Mouse (Mus musculus) neural tube, embryonic 14.5 days (tissue): ENCODE results near the gene Ptpa. TPM values are rescaled to one million over a fixed set of nuclear protein-coding genes. Genes with fewer than 3 reads are reported as not detected.

Experiments used
- ATAC-seq: fragments of 200-750 bp; cut with Nextera tagmentation; 2 replicates; pipeline ENCODE4 v1.8.0; 2017; ENCODE audit warnings: low read depth, mild to moderate bottlenecking, moderate TSS enrichment, moderate library complexity
- H3K27ac ChIP-seq: fragments of 300-500 bp; sonication (generic); 2 replicates; pipeline ENCODE4 v1.5.1; 2014; ENCODE audit warnings: low read depth, mild to moderate bottlenecking, control low read depth, low read length, moderate library complexity, mixed read lengths
- H3K27me3 ChIP-seq: fragments of 300-500 bp; sonication (generic); 2 replicates; pipeline ENCODE4 v1.6.1; 2014; ENCODE audit warnings: low read length; ENCODE audit not compliant: control insufficient read depth, insufficient read depth
- H3K36me3 ChIP-seq: fragments of 300-500 bp; sonication (generic); 2 replicates; pipeline ENCODE4 v1.6.1; 2014; ENCODE audit warnings: low read length, mixed read lengths; ENCODE audit not compliant: control insufficient read depth, insufficient read depth
- H3K4me1 ChIP-seq: fragments of 300-500 bp; sonication (generic); 2 replicates; pipeline ENCODE4 v1.6.1; 2014; ENCODE audit warnings: low read length; ENCODE audit not compliant: control insufficient read depth, insufficient read depth
- H3K4me2 ChIP-seq: fragments of 300-500 bp; sonication (generic); 2 replicates; pipeline ENCODE4 v1.6.1; 2014; ENCODE audit warnings: mild to moderate bottlenecking, low read depth, low read length, control low read depth
- H3K4me3 ChIP-seq: fragments of 300-500 bp; sonication (generic); 2 replicates; pipeline ENCODE4 v1.5.1; 2014; ENCODE audit warnings: low read depth, low read length, control low read depth, mixed read lengths
- H3K9ac ChIP-seq: fragments of 300-500 bp; sonication (generic); replicated peaks from 2 replicates; pipeline ENCODE4 v1.6.1; 2014; ENCODE audit warnings: low read depth, mild to moderate bottlenecking, control low read depth, low read length, mixed read lengths
- H3K9me3 ChIP-seq: fragments of 300-500 bp; sonication (generic); 2 replicates; pipeline ENCODE4 v1.6.1; 2016; ENCODE audit warnings: low read length; ENCODE audit not compliant: control insufficient read depth
- WGBS: fragments of 180-500 bp; shearing (Covaris S2); extraction: QIAGEN DNeasy Blood & Tissue Kit; methylation state at CpG from one replicate; pipeline ENCODE4 v1.1.7; 2014; 5-methylcytosine and 5-hydroxymethylcytosine counted together
- polyA plus RNA-seq: library from polyadenylated mRNA; unstranded; fragments of >200 nt; fragmentation: Nextera tagmentation; extraction: Ambion mirVana; gene quantifications from 2 replicates; pipeline ENCODE4 v1.2.1, GENCODE M21; 2014

Gene Ptpa
- polyA plus RNA-seq, 1 experiment from 2014 or later: 70.7 TPM

DNA sequence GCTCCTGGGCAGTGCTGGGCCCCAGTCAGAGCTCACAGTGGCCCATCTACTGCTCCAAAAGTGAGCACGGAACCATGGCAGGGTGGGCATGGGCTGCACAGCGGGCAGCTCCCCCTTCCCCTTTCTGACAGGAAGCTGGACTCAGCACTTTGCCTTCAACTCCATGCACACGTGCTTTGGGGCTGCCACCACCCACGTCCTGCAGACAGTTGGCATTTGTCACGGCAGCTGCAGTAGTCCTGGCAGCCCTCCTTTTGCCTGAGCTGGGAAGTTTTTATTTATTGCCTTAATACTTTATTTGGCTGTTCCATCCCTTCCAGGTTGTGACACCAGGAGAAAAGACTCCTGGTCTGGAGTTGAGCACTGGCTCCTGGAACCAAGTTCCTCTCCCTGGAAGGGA lies 31.0 kb upstream of the Ptpa start:
- Histone ChIP-seq H3K4me1 (no peaks in the 10 kb centered on the region), H3K4me2 (no peak overlapping the region), H3K27me3 (no peaks in the 10 kb centered on the region), H3K4me3 (no peak overlapping the region), H3K9ac (no peak overlapping the region), H3K36me3 (peaks cover 17% of the 10 kb centered on the region), H3K9me3 (no peaks in the 10 kb centered on the region), H3K27ac (no peak overlapping the region)
- WGBS: 77% methylated on average over 5 of the region's 5 CpGs
- ATAC-seq: no peak

- no peak overlapping the region for H3K9ac ChIP-seq
- 81% methylated on average over 4 of the region's 4 CpGs for WGBS
- ATAC-seq: no peak
- H3K4me2 ChIP-seq: no peak overlapping the region
- no peaks in the 10 kb centered on the region for H3K27me3 ChIP-seq
- peaks cover 12% of the 10 kb centered on the region; the same call in 1 of the 2 replicates for H3K36me3 ChIP-seq
- H3K27ac ChIP-seq: no peak overlapping the region
- no peak overlapping the region for H3K4me3 ChIP-seq
- no peaks in the 10 kb centered on the region for H3K4me1 ChIP-seq
- H3K9me3 ChIP-seq: no peaks in the 10 kb centered on the region
Measured at GRCm38 (mm10) chr2:30385591-30385990, 30.2 kb upstream of the Ptpa start.

GRCm38 (mm10) chr2:30386913-30387312 lies 28.9 kb upstream of the Ptpa start:
- WGBS: 80% methylated on average over 9 of the region's 9 CpGs

GRCm38 (mm10) chr2:30389000-30389399 lies 26.8 kb upstream of the Ptpa start:
- Histone ChIP-seq H3K27ac (no peak overlapping the region), H3K4me3 (no peak overlapping the region), H3K27me3 (no peaks in the 10 kb centered on the region), H3K4me2 (no peak overlapping the region), H3K9ac (no peak overlapping the region), H3K36me3 (peaks cover 6% of the 10 kb centered on the region; the same call in 1 of the 2 replicates), H3K9me3 (no peaks in the 10 kb centered on the region), H3K4me1 (peaks cover 11% of the 10 kb centered on the region)
- no peak for ATAC-seq
- 95% methylated on average over 2 of the region's 2 CpGs for WGBS

More at GRCm38 (mm10) chr2:30386913-30387312, 28.9 kb upstream of the Ptpa start:
- no peak overlapping the region for H3K27ac ChIP-seq
- peaks cover 12% of the 10 kb centered on the region; the same call in 1 of the 2 replicates for H3K36me3 ChIP-seq
- no peaks in the 10 kb centered on the region for H3K4me1 ChIP-seq
- no peak overlapping the region for H3K9ac ChIP-seq
- H3K27me3 ChIP-seq: no peaks in the 10 kb centered on the region
- no peak overlapping the region for H3K4me3 ChIP-seq
- H3K4me2 ChIP-seq: no peak overlapping the region
- H3K9me3 ChIP-seq: no peaks in the 10 kb centered on the region
- no peak for ATAC-seq

- Histone ChIP-seq H3K4me2 (peak within 1 kb of the TSS; percentile 87), H3K27me3 (no peaks in the 10 kb centered on the region), H3K4me1 (peaks cover 13% of the 10 kb centered on the region), H3K4me3 (peak within 1 kb of the TSS; percentile 65), H3K27ac (peak within 1 kb of the TSS; percentile 89), H3K9me3 (no peaks in the 10 kb centered on the region), H3K9ac (peak within 1 kb of the TSS; percentile 72), H3K36me3 (peaks cover 8% of the 10 kb centered on the region; the same call in 1 of the 2 replicates)
- peak; percentile 99 for ATAC-seq
- 0% methylated on average over 40 of the region's 40 CpGs for WGBS
Measured at GRCm38 (mm10) chr2:30392114-30392576, 23.7 kb upstream of the Ptpa start, which contains the start of gene Dolpp1. Gene Dolpp1 (plus strand): TSS chr2:30392254.

- Histone ChIP-seq H3K4me1 (peaks cover 13% of the 10 kb centered on the region), H3K9me3 (no peaks in the 10 kb centered on the region), H3K4me2 (peak overlapping the region; percentile 87), H3K9ac (peak overlapping the region; percentile 72), H3K4me3 (peak overlapping the region; percentile 65), H3K27ac (peak overlapping the region; percentile 89), H3K27me3 (no peaks in the 10 kb centered on the region), H3K36me3 (peaks cover 8% of the 10 kb centered on the region; the same call in 1 of the 2 replicates)
- peak; percentile 80 for ATAC-seq
- under 1% methylated on average over 54 of the region's 54 CpGs for WGBS
Measured at GRCm38 (mm10) chr2:30392577-30393369, 23.1 kb upstream of the Ptpa start.

DNA sequence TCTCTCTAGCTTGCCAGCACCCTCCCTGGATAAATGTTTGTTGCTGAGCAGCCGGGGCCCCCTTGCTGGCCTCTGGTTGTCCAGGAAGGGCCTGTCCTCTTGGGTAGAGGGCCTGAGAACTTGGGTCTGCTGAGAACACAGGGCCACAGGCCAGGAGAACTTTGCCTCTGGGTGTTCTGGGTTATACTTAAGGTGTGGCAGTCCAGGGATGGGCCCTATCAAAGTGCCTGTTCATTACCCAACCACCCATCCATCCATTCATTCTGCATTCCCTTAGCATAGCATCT lies 22.5 kb upstream of the Ptpa start:
- Histone ChIP-seq H3K27ac (no peak overlapping the region), H3K36me3 (peaks cover 8% of the 10 kb centered on the region; the same call in 1 of the 2 replicates), H3K4me1 (peaks cover 13% of the 10 kb centered on the region), H3K9me3 (no peaks in the 10 kb centered on the region), H3K4me3 (peak overlapping the region; percentile 65), H3K4me2 (peak overlapping the region; percentile 87), H3K9ac (peak overlapping the region; percentile 72), H3K27me3 (no peaks in the 10 kb centered on the region)
- no peak for ATAC-seq
- 93% methylated on average over 1 of the region's 1 CpGs for WGBS

DNA sequence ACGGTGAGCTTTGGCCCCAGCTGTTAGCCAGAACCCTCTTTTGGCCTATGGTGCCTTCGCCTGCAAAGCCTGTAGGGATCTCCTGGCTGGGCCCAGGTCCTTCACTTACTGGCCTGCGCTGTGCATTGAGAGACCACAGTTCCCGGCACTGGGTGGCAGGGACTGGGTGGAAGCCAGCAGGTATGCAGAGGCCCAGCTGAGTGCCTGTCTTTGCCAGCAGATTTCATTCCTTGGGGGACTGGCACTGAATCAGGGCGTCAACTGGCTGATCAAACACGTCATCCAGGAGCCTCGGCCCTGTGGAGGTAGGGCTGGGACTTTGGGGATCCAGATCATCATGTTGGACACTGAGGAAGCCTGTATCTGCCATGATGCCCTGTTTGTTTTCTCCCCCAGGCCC lies 20.1 kb upstream of the Ptpa start:
- no peak for ATAC-seq
- WGBS: 88% methylated on average over 7 of the region's 7 CpGs
- H3K4me3 ChIP-seq: no peak overlapping the region
- H3K4me2 ChIP-seq: no peak overlapping the region
- no peak overlapping the region for H3K27ac ChIP-seq
- H3K36me3 ChIP-seq: peaks cover 27% of the 10 kb centered on the region
- no peaks in the 10 kb centered on the region for H3K27me3 ChIP-seq
- H3K4me1 ChIP-seq: peaks cover 22% of the 10 kb centered on the region
- H3K9me3 ChIP-seq: no peaks in the 10 kb centered on the region
- H3K9ac ChIP-seq: no peak overlapping the region

GRCm38 (mm10) chr2:30396246-30396645 lies 19.6 kb upstream of the Ptpa start:
- H3K4me2 ChIP-seq: no peak overlapping the region
- peaks cover 22% of the 10 kb centered on the region for H3K4me1 ChIP-seq
- ATAC-seq: no peak
- 88% methylated on average over 7 of the region's 7 CpGs for WGBS
- H3K27me3 ChIP-seq: no peaks in the 10 kb centered on the region
- H3K9me3 ChIP-seq: no peaks in the 10 kb centered on the region
- peaks cover 31% of the 10 kb centered on the region for H3K36me3 ChIP-seq
- H3K4me3 ChIP-seq: no peak overlapping the region
- no peak overlapping the region for H3K27ac ChIP-seq
- no peak overlapping the region for H3K9ac ChIP-seq
